Mouse (Mus musculus) hindbrain, embryonic 13.5 days (tissue): Measurements from ENCODE around the gene Snu13. TPM values are rescaled to one million over a fixed set of nuclear protein-coding genes. Genes with fewer than 3 reads are reported as not detected.

ENCODE experiments used
- polyA plus RNA-seq: library from polyadenylated mRNA; unstranded; fragments of >200 nt; fragmentation: Nextera tagmentation; extraction: Ambion mirVana; gene quantifications from 2 replicates; pipeline ENCODE4 v1.2.1, GENCODE M21; 2015

Snu13 gene
- polyA plus RNA-seq, 1 experiment from 2014 or later, result 225 TPM

Other genes starting within 250 kb of the Snu13 start
- gene Tef, start 245.2 kb downstream of the Snu13 start, polyA plus RNA-seq, result 22.3 and 22.4 TPM in 2 replicates
- gene Tob2, start 188.8 kb downstream of the Snu13 start, polyA plus RNA-seq, result 15.6 and 15.7 TPM in 2 replicates
- gene Phf5a, start 175.7 kb downstream of the Snu13 start, polyA plus RNA-seq, result 123 and 125 TPM in 2 replicates
- gene Aco2, start 175.3 kb downstream of the Snu13 start, polyA plus RNA-seq, result 237 and 248 TPM in 2 replicates
- 73.3 and 76.8 TPM in 2 replicates for gene Polr3h, start 121.4 kb downstream of the Snu13 start, polyA plus RNA-seq
- 130 and 137 TPM in 2 replicates for gene Csdc2, start 110.8 kb downstream of the Snu13 start, polyA plus RNA-seq
- 62.9 and 65.3 TPM in 2 replicates for gene Pmm1, start 86.7 kb downstream of the Snu13 start, polyA plus RNA-seq
- gene 1700029P11Rik, start 67.1 kb downstream of the Snu13 start, polyA plus RNA-seq, result not detected in 2 replicates
- gene Xrcc6, start 59.8 kb downstream of the Snu13 start, polyA plus RNA-seq, result 43.4 and 44.9 TPM in 2 replicates
- gene Desi1, start 13.7 kb downstream of the Snu13 start, polyA plus RNA-seq, result 42.2 and 45.1 TPM in 2 replicates
- gene 4930407I10Rik, start 11.6 kb upstream of the Snu13 start, polyA plus RNA-seq, result not detected in 2 replicates
- 0.05 TPM in 1 of 2 replicates, not detected in the other for gene Mei1, start 22.4 kb upstream of the Snu13 start, polyA plus RNA-seq
- 13.0 and 14.8 TPM in 2 replicates for gene Ccdc134, start 80.3 kb upstream of the Snu13 start, polyA plus RNA-seq
- gene Srebf2, start 99.6 kb upstream of the Snu13 start, polyA plus RNA-seq, result 179 and 193 TPM in 2 replicates
- gene Shisa8, start 165.2 kb upstream of the Snu13 start, polyA plus RNA-seq, result 0.93 and 1.8 TPM in 2 replicates
- gene Tnfrsf13c, start 176.8 kb upstream of the Snu13 start, polyA plus RNA-seq, result not detected in 2 replicates
- gene Cenpm, start 197.2 kb upstream of the Snu13 start, polyA plus RNA-seq, result 20.0 and 22.0 TPM in 2 replicates
- 8.9 and 9.2 TPM in 2 replicates for gene 1500009C09Rik, start 204.8 kb upstream of the Snu13 start, polyA plus RNA-seq
- 329 and 346 TPM in 2 replicates for gene Sept3, start 227.3 kb upstream of the Snu13 start, polyA plus RNA-seq